Mouse (Mus musculus) left cerebral cortex, adult 2 months (tissue): ENCODE measurements around the gene Irs3. TPM values are rescaled to one million over a fixed set of nuclear protein-coding genes. Genes with fewer than 3 reads are reported as not detected.

Experiments
- DNase-seq, 2 experiments: peaks; one replicate each; pipeline ENCODE4 v3.0.0; 2021 to 2022; ENCODE audit warnings: low spot score in 2 of 2, mixed read lengths in 1 of 2; ENCODE audit errors: extremely low spot score in 1 of 2
- H3K27ac ChIP-seq: fragments of 200-600 bp; 2 replicates; pipeline ENCODE4 v1.8.1; 2022
- H3K4me3 ChIP-seq: fragments of 200-600 bp; 2 replicates; pipeline ENCODE4 v1.8.1; 2022
- CTCF ChIP-seq: fragments of 200-600 bp; IDR thresholded peaks from 2 replicates; pipeline ENCODE4 v1.8.1; 2022; ENCODE audit warnings: antibody characterized with exemption, mild to moderate bottlenecking, moderate library complexity
- intact Hi-C: fragments of 180-260 bp; cut with DNase I; formaldehyde crosslinking; loops from one replicate; pipeline ENCODE4 v1.15.1; 2025
- total RNA-seq, 2 experiments: library from RNA; stranded (reverse); gene quantifications; 2 replicates each; pipeline ENCODE4 v1.2.3; 2021

Irs3 gene
- total RNA-seq, 2 experiments from 2014 or later: 0.14 to 0.29 TPM

GRCm38 (mm10) chr5:137613076-137613475 is 32.4 kb downstream of the Irs3 start:
- no peak for DNase-seq
- Histone ChIP-seq H3K4me3 (no peak overlapping the region), H3K27ac (no peak overlapping the region)
- no peak for TF ChIP-seq CTCF
- intact Hi-C loops: no loop called here

- TF ChIP-seq CTCF: no peak
- H3K27ac ChIP-seq: no peak overlapping the region
- DNase-seq: no peak
- H3K4me3 ChIP-seq: no peak overlapping the region
- intact Hi-C loops: no loop called here
Observed at GRCm38 (mm10) chr5:137611245-137611602, 34.3 kb downstream of the Irs3 start.

- intact Hi-C loops: no loop called here
- H3K27ac ChIP-seq: no peak overlapping the region
- no peak for TF ChIP-seq CTCF
- H3K4me3 ChIP-seq: no peak overlapping the region
- no peak for DNase-seq
Observed at GRCm38 (mm10) chr5:137610548-137611244, 34.8 kb downstream of the Irs3 start.

DNA sequence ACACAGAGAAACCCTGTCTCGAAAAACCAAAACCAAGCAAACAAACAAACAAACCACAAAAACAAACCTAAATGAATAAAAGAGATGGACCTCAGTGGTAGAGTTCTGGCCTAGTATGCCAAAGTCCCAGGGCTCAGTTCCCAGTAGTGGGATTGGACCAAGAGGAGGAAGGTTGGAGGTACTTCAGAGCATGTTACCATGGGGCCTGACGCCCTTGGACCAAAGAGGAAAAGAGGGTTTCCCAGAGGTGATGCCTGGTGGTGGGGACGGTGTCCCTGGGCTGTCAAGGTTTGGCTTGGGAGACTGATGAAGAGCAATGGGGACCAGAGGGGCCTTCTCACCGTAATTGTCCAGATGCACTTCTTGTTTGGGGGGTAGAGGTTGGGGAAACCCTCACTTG is 35.5 kb downstream of the Irs3 start:
- intact Hi-C loops: no loop called here
- TF ChIP-seq CTCF: no peak
- no peak for DNase-seq
- no peak overlapping the region for H3K27ac ChIP-seq
- no peak overlapping the region for H3K4me3 ChIP-seq

- H3K27ac ChIP-seq: no peak overlapping the region
- no peak for TF ChIP-seq CTCF
- intact Hi-C loops: loop anchor here (10.0 kb wide), 1 partner anchor 624 kb away; the partner anchor contains the start of genes Plod3 and Znhit1
- no peak for DNase-seq
- no peak overlapping the region for H3K4me3 ChIP-seq
Observed at GRCm38 (mm10) chr5:137609292-137609691, 36.2 kb downstream of the Irs3 start.

GRCm38 (mm10) chr5:137608654-137609190 is 36.8 kb downstream of the Irs3 start:
- TF ChIP-seq CTCF: no peak
- Histone ChIP-seq H3K4me3 (no peak overlapping the region), H3K27ac (no peak overlapping the region)
- DNase-seq: no peak
- intact Hi-C loops: loop anchor here (10.0 kb wide), 1 partner anchor 624 kb away; the partner anchor contains the start of genes Plod3 and Znhit1

GRCm38 (mm10) chr5:137607860-137608653 is 37.5 kb downstream of the Irs3 start:
- TF ChIP-seq CTCF: no peak
- no peak overlapping the region for H3K4me3 ChIP-seq
- no peak for DNase-seq
- H3K27ac ChIP-seq: no peak overlapping the region
- intact Hi-C loops: loop anchor here (10.0 kb wide), 1 partner anchor 623 kb away; the partner anchor contains the start of genes Plod3 and Znhit1

DNA sequence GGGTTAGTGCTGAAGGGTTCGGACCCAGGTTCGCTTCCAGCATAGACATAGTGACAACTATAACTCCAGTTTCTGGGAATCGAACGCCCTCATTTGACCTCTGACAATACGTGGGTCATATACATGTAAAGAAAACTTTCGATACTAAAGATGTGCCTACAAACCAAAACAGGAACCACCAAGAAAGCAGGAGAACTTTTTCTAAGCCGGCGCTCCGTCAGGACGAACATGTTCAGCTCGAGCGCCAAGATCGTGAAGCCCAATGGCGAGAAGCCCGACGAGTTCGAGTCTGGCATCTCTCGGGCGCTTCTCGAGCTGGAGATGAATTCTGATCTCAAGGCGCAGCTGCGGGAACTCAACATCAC is 44.2 kb downstream of the Irs3 start:
- DNase-seq: no peak
- intact Hi-C loops: loop anchor here (1.0 to 10.0 kb wide), 2 partner anchors 27 to 617 kb away; partner anchors contain the start of genes Plod3 and Znhit1
- Histone ChIP-seq H3K4me3 (peak overlapping the region; percentile 84), H3K27ac (peak overlapping the region; percentile 16; the same call in 1 of the 2 replicates)
- no peak for TF ChIP-seq CTCF

DNA sequence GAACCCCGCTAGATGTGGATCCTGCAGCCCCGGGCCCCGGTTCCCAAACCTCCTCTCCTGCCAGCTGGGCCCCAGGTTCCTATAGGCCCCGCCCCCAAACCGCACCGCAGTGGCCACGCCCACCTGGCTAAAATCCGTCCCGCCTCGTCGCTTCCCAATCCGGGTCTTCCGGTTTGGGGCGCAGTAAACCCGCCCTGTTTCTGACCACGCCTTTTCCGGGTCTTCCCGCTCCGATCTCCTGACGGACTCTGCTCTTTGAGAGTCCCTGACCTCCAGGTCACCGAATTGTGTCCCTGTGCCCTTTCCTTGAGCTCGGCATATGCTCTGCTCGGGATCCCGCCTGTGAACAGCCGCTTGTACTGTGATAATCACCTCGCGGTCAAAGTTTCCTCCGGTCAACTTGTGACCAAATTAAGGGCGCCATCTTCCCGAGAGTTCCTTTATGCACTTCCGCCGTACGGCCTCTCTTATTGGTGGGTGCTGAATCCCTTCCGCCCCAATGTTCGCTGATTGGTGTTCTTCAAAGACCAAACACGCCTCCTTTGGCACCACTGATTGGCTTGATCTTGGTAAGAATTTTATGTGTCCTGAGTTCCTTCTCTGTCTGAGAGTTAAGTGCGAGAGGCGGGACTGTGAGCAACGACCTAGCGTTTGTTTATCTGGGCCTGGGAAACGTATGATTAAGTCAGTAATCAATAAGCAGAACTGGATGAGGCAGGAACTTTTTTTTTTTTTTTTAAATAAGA is 44.7 kb downstream of the Irs3 start, which contains the start of gene Mospd3:
Gene Mospd3, minus strand, starts transcription at position 440 of the 746 bp plus-strand sequence.
- intact Hi-C loops: loop anchor here (1.0 to 10.0 kb wide), 2 partner anchors 28 to 616 kb away; partner anchors contain the start of genes Plod3 and Znhit1
- peak; percentile 94 for DNase-seq
- Histone ChIP-seq H3K27ac (peak within 1 kb of the TSS; percentile 94), H3K4me3 (peak within 1 kb of the TSS; percentile 84)
- no peak; the same call in 1 of the 2 replicates for TF ChIP-seq CTCF

GRCm38 (mm10) chr5:137600281-137600618 is 45.3 kb downstream of the Irs3 start:
- TF ChIP-seq CTCF: no peak
- DNase-seq: no peak
- H3K4me3 ChIP-seq: peak overlapping the region; percentile 84
- intact Hi-C loops: loop anchor here (10.0 kb wide), 1 partner anchor 615 kb away; the partner anchor contains the start of genes Plod3 and Znhit1
- peak overlapping the region; percentile 94 for H3K27ac ChIP-seq

GRCm38 (mm10) chr5:137599600-137599999 is 45.9 kb downstream of the Irs3 start:
- TF ChIP-seq CTCF: no peak
- H3K4me3 ChIP-seq: peak overlapping the region; percentile 84
- no peak for DNase-seq
- intact Hi-C loops: loop anchor here (10.0 kb wide), 1 partner anchor 265 kb away; the partner anchor contains the start of gene Slc12a9
- H3K27ac ChIP-seq: no peak overlapping the region
